Mouse (Mus musculus): Measurements from ENCODE around the gene Tmem82.

DNA sequence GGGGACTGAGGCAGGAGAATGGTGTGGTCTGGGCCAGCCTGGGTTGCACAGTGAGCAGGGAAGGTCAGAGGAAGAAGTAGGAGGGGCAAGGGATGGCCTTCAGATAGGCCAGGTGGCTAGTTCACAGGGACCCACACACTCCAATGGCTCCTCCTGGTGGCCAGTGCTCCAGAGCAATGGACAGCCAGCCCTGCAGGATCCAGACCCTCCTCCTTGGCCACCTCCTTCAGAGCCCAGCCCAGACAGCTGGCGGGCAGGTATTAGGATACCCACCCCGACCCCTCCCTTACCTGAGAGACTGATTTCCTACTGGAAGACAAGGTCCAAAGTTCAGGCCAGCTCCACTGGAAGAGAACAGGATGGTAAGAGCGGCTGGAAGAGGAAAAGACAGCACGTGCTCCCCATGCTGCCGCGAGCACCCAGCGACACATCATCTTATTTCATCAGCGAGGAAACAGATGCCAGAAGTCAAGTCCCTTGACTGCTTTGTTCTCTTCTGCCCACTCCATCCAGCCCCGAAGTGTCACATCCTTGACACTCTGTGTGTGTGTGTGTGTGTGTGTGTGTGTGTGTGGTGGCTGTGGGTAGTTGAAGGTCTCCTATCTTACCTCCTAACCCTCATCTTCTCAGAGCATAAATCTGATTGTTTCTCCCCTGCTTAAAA, 22.7 kb downstream of the Tmem82 start:
- TF ChIP-seq POLR2A (IDR thresholded peaks at IDR 0.05; ENCODE audit: low read depth, low read length) (no peak), CTCF (conservative IDR thresholded peaks at IDR 0.05; ENCODE audit: insufficient read depth, insufficient read length, low read depth, low read length) (peak; percentile 56)

Measured in kidney, adult 2 months (tissue).